Mouse (Mus musculus) E14TG2a.4 (cell line): ENCODE data around the gene Arhgef12.

Experiments used
- CTCF ChIP-seq: conservative IDR thresholded peaks from 2 replicates; pipeline ENCODE4 v1.5.1; 2014; ENCODE audit warnings: low read length
- NANOG ChIP-seq: IDR thresholded peaks from 2 replicates; pipeline ENCODE4 v1.6.1; 2014; ENCODE audit warnings: borderline replicate concordance, low read length, mixed read lengths
- POU5F1 ChIP-seq: IDR thresholded peaks from 2 replicates; pipeline ENCODE4 v1.6.1; 2014; ENCODE audit warnings: low read length, borderline replicate concordance

- no peak for TF ChIP-seq CTCF
- TF ChIP-seq POU5F1 = no peak
- no peak for TF ChIP-seq NANOG
Observed at GRCm38 (mm10) chr9:43155960-43156359, 48.9 kb upstream of the Arhgef12 start.
